Mouse (Mus musculus): ENCODE data around the gene Dazap1. TPM values are rescaled to one million over a fixed set of nuclear protein-coding genes. Genes with fewer than 3 reads are reported as not detected.

The Dazap1 gene
- total RNA-seq, 2 experiments from 2014 or later: 76.9 to 93.8 TPM

DNA sequence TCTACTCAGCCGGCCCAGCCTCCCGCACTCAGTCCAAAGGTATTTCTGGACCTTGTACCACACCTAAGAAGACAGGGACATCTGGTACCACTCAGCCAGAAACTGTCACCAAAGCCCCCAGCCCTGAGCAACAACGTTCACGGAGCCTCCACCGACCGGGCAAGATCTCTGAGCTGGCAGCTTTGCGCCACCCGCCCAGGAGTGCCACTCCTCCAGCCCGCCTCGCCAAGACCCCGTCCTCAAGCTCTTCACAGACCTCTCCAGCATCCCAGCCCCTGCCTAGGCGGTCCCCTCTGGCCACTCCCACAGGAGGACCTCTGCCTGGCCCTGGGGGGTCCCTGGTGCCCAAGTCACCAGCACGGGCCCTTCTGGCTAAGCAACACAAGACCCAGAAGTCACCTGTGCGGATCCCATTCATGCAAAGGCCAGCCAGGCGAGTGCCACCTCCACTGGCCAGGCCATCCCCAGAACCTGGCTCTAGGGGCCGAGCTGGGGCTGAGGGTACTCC lies 53.3 kb downstream of the Dazap1 start:
- intact Hi-C loops (cut with DNase I): no loop called here

GRCm38 (mm10) chr10:80315315-80315714 lies 54.0 kb downstream of the Dazap1 start:
- intact Hi-C loops (cut with DNase I): no loop called here
- no peak for DNase-seq (ENCODE audit: low spot score in 2 of 2)

More for the DNA sequence above, 53.3 kb downstream of the Dazap1 start:
- DNase-seq (ENCODE audit: low spot score in 2 of 2): no peak

DNA sequence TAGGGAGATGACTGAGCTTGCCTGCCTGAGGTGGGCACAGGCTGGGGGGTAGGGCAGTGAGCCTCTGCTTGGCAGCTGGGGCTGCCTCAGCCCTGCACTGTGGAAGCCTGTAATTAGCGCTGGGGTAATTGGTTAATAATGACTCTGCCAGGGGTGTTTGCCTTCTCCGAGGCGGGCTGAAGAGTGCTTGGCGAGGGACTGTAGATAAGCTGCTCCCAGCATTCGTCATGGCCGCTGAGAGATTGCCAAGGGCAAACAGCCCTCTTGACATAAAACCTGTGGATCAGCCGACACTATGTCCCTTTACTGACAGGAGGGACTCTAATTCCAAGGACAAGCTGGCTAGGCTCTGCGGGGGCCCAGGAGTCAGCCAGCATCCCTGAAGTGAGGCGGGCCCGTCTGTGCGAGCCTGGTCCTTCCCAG lies 55.1 kb downstream of the Dazap1 start:
- DNase-seq (ENCODE audit: low spot score in 2 of 2): no peak
- intact Hi-C loops (cut with DNase I): no loop called here

DNA sequence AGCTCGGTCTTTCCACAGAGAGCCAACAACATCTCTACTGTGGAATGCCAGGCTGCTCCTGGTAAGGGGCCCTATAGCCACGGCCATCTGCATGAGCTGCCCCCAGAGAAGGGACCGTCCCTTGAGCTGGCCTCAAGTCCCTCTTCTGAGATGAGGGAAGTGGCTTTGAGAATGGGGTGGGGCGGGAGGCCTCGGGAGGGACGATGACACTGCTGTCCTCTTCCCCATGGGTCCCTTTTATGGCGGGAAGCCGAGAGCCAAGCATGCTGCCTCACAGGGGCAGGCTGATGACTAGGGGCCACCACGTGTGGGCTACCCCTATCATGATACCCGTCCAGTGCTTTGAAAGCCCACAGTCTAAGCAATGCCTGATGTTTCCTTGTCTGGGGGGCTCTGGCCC lies 55.7 kb downstream of the Dazap1 start:
- no peak for DNase-seq (ENCODE audit: low spot score in 2 of 2)
- intact Hi-C loops (cut with DNase I): no loop called here

DNA sequence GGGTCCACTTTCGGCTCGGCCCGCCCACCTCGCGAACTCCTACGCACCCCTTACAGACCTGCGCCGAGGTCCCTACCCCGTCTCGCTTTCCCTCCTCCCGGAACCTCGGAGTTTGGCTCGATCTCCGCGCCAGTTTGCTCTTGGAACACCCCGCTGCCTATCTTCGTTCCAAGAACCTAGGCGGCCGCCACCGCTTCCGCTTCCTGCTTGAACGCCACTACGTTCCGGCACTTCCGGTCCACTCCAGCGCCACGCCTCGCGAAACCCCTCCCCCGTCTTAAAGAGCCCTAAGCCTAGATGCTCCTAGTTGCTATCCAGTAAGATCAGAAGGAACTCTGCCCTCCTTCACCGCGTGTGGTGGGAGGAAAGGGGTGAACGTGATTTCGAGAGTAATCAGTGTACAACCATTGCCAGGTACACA lies 59.1 kb downstream of the Dazap1 start, which contains the start of gene 2310011J03Rik:
Gene 2310011J03Rik (minus strand): TSS at position 198 of the 421 bp plus-strand sequence.
- intact Hi-C loops (cut with DNase I): no loop called here

DNA sequence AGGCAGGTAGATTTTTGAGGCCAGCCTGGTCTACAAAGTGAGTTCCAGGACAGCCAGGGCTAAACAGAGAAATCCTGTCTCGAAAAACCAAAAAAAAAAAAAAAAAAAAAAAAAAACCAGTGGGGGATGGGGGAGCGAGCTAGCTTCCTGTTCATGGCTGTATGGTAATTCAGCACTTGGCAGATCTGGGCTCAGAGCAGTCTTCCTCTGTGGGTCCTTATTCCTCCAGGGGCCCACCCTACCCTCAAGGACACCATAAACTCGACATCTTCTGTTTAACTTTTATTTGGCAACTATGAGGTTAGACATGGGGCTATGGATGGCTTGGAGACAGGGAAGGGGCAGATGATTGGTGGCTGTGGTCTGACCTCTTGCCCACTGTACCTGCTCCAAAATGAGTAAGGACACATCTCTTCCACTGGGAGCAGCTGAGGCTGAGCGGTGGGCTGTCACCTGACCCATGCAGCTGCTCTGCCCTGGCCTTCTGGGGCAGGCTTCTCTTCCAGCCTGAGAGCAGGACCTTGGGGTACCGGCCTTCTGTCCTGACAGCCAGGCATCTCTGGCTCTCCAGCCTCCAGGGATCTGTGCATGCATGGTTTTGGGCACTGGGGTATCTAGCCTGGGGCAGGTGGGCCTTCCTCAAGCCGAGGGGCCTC lies 59.9 kb downstream of the Dazap1 start:
- intact Hi-C loops (cut with DNase I): no loop called here
- DNase-seq (ENCODE audit: low spot score in 2 of 2): no peak

More for the DNA sequence above, 59.1 kb downstream of the Dazap1 start, which contains the start of gene 2310011J03Rik:
- DNase-seq (ENCODE audit: low spot score in 2 of 2): peak; percentile 91 to 96

DNA sequence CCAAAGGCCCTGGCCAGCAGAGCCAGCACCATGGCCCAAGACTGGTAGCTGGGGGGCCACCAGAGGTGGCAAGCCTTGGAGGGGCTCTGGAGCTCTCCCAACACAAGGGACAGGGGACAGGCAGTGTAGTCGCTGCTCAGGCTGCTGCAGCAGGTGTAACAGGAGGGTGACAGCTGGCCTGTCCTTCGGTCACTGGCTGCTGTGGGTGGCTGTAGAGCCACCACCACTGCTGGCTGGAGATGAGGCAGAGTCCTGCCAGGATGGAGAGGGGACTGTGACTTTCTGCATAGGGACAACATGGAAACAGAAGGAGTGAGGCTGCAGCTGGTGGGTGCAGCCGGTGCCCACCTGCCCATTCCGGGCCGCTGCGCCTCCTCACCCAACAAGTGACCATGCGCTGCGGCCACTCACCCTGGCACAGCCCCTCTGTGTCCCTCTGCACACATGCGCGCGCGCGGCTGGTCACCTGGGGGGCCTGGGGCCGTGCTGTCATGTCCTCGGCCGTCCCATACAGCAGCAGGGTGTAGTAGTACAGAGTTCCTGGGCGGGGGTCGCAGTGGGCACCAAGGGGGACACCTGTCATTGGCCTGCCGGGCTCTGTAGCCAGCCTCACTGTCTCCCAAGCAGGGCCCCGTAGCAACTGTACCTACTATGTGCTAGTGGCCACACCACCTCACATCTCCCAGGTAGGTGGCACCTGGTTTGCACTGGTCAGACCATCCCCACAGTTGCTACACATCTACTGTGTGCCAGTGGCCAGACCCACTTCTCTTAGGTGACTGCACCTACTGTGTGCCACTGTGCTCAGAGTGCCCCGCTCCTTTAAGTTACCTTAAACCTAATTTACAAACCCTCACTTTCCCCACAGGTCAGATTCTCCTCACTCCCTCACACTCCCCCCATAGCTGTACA lies 60.6 kb downstream of the Dazap1 start:
- no peak for DNase-seq (ENCODE audit: low spot score in 2 of 2)
- intact Hi-C loops (cut with DNase I): no loop called here

DNA sequence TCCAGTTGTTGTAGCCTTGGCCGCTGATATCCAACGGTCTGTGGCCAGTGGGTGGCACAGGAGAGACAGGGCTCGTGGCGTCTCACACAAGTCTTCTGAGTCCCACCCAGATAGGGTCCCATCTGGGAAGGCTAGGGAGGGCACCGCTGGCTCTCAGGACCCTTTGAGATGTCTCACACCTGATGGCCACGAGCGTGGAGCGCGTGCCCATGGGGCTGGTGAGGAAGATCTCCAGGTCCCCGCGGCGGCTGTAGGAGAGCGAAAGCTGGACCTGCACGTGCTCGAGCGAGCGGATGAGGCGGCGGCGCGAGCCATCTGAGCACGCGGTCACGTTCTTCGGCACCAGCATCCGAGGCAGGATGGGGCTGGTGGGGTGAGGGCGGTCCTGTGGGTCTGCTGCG lies 61.5 kb downstream of the Dazap1 start:
- DNase-seq (ENCODE audit: low spot score in 2 of 2): no peak
- intact Hi-C loops (cut with DNase I): no loop called here

DNA sequence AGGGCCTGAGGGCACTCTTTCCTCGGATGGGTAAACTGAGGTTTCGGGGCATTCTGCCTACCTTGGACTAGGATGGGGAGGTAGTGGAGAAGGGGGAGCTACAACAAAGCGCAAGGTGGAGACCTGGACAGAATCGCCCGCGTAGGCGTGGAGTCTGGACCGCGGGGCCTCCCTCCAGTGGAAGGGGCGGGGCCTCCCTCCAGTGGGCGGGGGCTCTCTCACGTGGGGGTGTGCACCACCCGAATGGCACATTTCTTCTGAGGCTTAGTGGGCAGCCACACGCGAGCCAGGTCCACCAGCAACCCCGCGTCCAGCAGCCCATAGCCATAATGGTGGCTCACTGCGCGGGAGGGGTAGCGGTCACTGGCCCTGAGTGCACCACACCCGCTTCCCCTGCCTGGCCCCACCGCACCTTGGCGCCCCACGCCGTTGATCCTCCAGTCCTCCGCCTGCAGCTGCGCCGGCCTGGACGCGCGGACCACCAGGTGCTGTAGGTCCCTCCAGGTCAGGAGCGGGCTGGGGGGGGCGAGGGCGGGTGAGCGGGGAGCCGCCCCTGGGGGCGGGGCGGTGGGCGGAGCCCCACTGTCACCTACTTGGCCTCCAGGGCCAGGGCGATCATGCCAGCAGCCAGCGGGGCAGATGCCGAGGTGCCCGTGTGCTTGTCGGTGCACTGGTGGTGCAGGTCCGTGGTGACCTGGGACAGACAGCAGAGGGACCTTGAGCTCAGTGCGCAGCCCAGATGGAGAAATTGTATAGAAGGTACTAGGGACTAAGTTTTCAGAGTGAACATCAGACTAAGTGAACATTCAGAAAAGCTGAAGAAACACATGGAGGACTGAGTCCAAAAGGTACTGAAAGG lies 62.2 kb downstream of the Dazap1 start:
- DNase-seq (ENCODE audit: low spot score in 2 of 2): peak in 1 of 2 experiments; percentile 55
- intact Hi-C loops (cut with DNase I): no loop called here

GRCm38 (mm10) chr10:80324120-80325037 lies 63.1 kb downstream of the Dazap1 start:
- intact Hi-C loops (cut with DNase I): no loop called here
- no peak for DNase-seq (ENCODE audit: low spot score in 2 of 2)

- intact Hi-C loops (cut with DNase I): no loop called here
Measured at GRCm38 (mm10) chr10:80325045-80325444, 63.8 kb downstream of the Dazap1 start.

GRCm38 (mm10) chr10:80329273-80330081 lies 68.2 kb downstream of the Dazap1 start, which contains the start of the genes Pcsk4 and Reep6:
Pcsk4 (minus strand) TSS chr10:80329498.
Reep6 (plus strand) TSS chr10:80329953.
- intact Hi-C loops (cut with DNase I): no loop called here
- peak; percentile 95 to 97 for DNase-seq (ENCODE audit: low spot score in 2 of 2)

More at GRCm38 (mm10) chr10:80325045-80325444, 63.8 kb downstream of the Dazap1 start:
- DNase-seq (ENCODE audit: low spot score in 2 of 2): no peak

DNA sequence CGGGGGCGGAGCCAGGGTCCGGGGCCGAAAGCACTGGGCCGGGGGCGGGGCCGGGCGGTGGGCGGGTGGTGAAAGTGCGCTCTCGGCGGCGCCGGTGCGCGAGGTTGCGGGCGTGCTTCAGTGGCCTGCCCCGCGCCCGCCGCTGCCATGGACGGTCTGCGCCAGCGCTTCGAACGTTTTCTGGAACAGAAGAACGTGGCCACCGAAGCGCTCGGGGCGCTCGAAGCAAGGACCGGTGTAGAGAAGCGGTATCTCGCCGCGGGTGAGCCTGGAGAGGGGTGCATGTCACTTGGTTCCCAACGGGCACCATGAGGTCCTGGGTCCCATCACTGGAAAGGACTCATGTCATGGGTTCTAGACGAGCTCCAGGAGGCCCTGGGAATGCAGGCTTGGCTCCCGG lies 68.8 kb downstream of the Dazap1 start:
- intact Hi-C loops (cut with DNase I): no loop called here
- DNase-seq (ENCODE audit: low spot score in 2 of 2): no peak

GRCm38 (mm10) chr10:80330888-80331287 lies 69.6 kb downstream of the Dazap1 start:
- DNase-seq (ENCODE audit: low spot score in 2 of 2): no peak
- intact Hi-C loops (cut with DNase I): no loop called here

GRCm38 (mm10) chr10:80331636-80332524 lies 70.6 kb downstream of the Dazap1 start:
- intact Hi-C loops (cut with DNase I): no loop called here
- DNase-seq (ENCODE audit: low spot score in 2 of 2): no peak

DNA sequence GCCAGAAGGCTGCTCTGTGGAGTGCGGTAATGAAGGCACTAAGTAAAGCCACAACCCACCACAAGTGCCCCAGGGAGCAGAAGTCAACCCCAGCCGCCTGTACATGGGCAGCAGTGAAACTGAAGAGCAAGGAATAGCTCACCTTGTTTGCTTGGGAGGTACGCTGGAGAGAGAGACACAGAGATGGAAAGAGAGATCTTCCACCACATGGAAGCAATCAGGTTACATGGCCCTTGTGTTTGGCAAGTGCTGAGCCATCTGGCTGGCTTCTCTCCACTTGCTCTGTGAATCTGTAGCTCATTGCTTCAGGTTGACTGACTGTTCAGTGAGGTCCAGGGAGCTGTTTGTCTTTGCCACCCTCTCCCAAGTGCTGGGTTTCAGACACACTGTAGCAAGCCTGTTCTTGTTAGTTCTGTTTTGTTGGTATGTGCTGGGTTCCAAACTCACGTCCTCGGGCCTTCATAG lies 71.3 kb downstream of the Dazap1 start:
- DNase-seq (ENCODE audit: low spot score in 2 of 2): no peak
- intact Hi-C loops (cut with DNase I): no loop called here

Measured in left cerebral cortex, postnatal 25 days (tissue).